Mouse (Mus musculus) intestine, postnatal 0 days (tissue): ENCODE results near the gene Minpp1. TPM values are rescaled to one million over a fixed set of nuclear protein-coding genes. Genes with fewer than 3 reads are reported as not detected.
A peak's percentile ranks its signal among the peaks of the same experiment; 100 is the strongest.
"Not testable (repeated sequence)": the region's sequence is repeated elsewhere in the genome, so short reads cannot be mapped to it uniquely, and the experiment has no call there.

Source experiments
- ATAC-seq: fragments of 200-750 bp; cut with Nextera tagmentation; 2 replicates; pipeline ENCODE4 v1.8.0; 2017; ENCODE audit warnings: mild to moderate bottlenecking, moderate TSS enrichment, moderate library complexity
- H3K27ac ChIP-seq: fragments of 300-500 bp; sonication (generic); 2 replicates; pipeline ENCODE4 v1.5.1; 2014; ENCODE audit warnings: mild to moderate bottlenecking, low read depth, low read length, moderate library complexity
- H3K27me3 ChIP-seq: fragments of 300-500 bp; sonication (generic); replicated peaks from 2 replicates; pipeline ENCODE4 v1.6.1; 2014; ENCODE audit warnings: low read length, mixed read lengths; ENCODE audit not compliant: control insufficient read depth, insufficient read depth
- H3K36me3 ChIP-seq: fragments of 300-500 bp; sonication (generic); 2 replicates; pipeline ENCODE4 v1.6.1; 2014; ENCODE audit warnings: mild to moderate bottlenecking, moderate library complexity; ENCODE audit not compliant: control insufficient read depth, insufficient read depth
- H3K4me1 ChIP-seq: fragments of 300-500 bp; sonication (generic); replicated peaks from 2 replicates; pipeline ENCODE4 v1.6.1; 2014; ENCODE audit warnings: antibody characterized with exemption, low read length, mixed read lengths; ENCODE audit not compliant: control insufficient read depth, insufficient read depth
- H3K4me2 ChIP-seq: fragments of 300-500 bp; sonication (generic); replicated peaks from 2 replicates; pipeline ENCODE4 v1.6.1; 2014; ENCODE audit warnings: low read depth, mild to moderate bottlenecking, moderate library complexity
- H3K4me3 ChIP-seq: fragments of 300-500 bp; sonication (generic); 2 replicates; pipeline ENCODE4 v1.5.1; 2014; ENCODE audit warnings: low read depth, low read length
- H3K9ac ChIP-seq: fragments of 300-500 bp; sonication (generic); 2 replicates; pipeline ENCODE4 v1.6.1; 2014; ENCODE audit warnings: mild to moderate bottlenecking, low read depth, low read length
- H3K9me3 ChIP-seq: fragments of 300-500 bp; sonication (generic); 2 replicates; pipeline ENCODE4 v1.6.1; 2016; ENCODE audit warnings: mixed run types; ENCODE audit not compliant: control insufficient read depth
- CTCF ChIP-seq: sonication (generic); IDR thresholded peaks from 2 replicates; pipeline ENCODE4 v1.5.1; 2016; ENCODE audit warnings: low read depth, mild to moderate bottlenecking, control low read depth, antibody characterized with exemption, moderate library complexity
- WGBS: fragments of 180-500 bp; shearing (Covaris S2); extraction: QIAGEN DNeasy Blood & Tissue Kit; methylation state at CpG from one replicate; pipeline ENCODE4 v1.1.7; 2014; 5-methylcytosine and 5-hydroxymethylcytosine counted together
- polyA plus RNA-seq: library from polyadenylated mRNA; unstranded; fragments of >200 nt; fragmentation: Nextera tagmentation; extraction: Ambion mirVana; gene quantifications from 2 replicates; pipeline ENCODE4 v1.2.1, GENCODE M21; 2015

Minpp1 gene
- polyA plus RNA-seq, 1 experiment from 2014 or later: 62.3 TPM

- not testable (repeated sequence) for H3K36me3 ChIP-seq, H3K9me3 ChIP-seq, H3K27me3 ChIP-seq, H3K4me1 ChIP-seq
- ATAC-seq: peak; percentile 80
- peak overlapping the region; percentile 65 for H3K9ac ChIP-seq
- H3K4me2 ChIP-seq: peak overlapping the region; percentile 80
- under 1% methylated on average over 45 of the region's 47 CpGs for WGBS
- TF ChIP-seq CTCF: peak; percentile 75
- peak overlapping the region; percentile 60 for H3K4me3 ChIP-seq
- H3K27ac ChIP-seq: peak overlapping the region; percentile 92
Observed at GRCm38 (mm10) chr19:32486106-32486724, 646 bp downstream of the Minpp1 start.

- ATAC-seq: no peak
- H3K4me1 ChIP-seq: peaks cover 7% of the 10 kb centered on the region; the same call in 1 of the 2 replicates
- peak overlapping the region; percentile 60 for H3K4me3 ChIP-seq
- H3K27me3 ChIP-seq: no peaks in the 10 kb centered on the region
- H3K9me3 ChIP-seq: no peaks in the 10 kb centered on the region
- H3K27ac ChIP-seq: no peak overlapping the region
- peak overlapping the region; percentile 80 for H3K4me2 ChIP-seq
- 54% methylated on average over 8 of the region's 8 CpGs for WGBS
- TF ChIP-seq CTCF: no peak
- 0 out of 2 replicates have a peak overlapping the region, but pooled peaks have one; percentile 18 for H3K9ac ChIP-seq
- peaks cover 10% of the 10 kb centered on the region for H3K36me3 ChIP-seq
Observed at GRCm38 (mm10) chr19:32487595-32488255, 2.2 kb downstream of the Minpp1 start.

GRCm38 (mm10) chr19:32489166-32489895 lies 3.8 kb downstream of the Minpp1 start:
- no peak for TF ChIP-seq CTCF
- no peak overlapping the region for H3K9ac ChIP-seq
- H3K36me3 ChIP-seq: peaks cover 20% of the 10 kb centered on the region
- no peaks in the 10 kb centered on the region for H3K27me3 ChIP-seq
- no peak overlapping the region for H3K4me3 ChIP-seq
- ATAC-seq: no peak
- no peaks in the 10 kb centered on the region for H3K9me3 ChIP-seq
- peak overlapping the region; percentile 30; the same call in 1 of the 2 replicates for H3K4me2 ChIP-seq
- H3K4me1 ChIP-seq: peaks cover 7% of the 10 kb centered on the region; the same call in 1 of the 2 replicates
- no peak overlapping the region for H3K27ac ChIP-seq
- 87% methylated on average over 12 of the region's 12 CpGs for WGBS

GRCm38 (mm10) chr19:32490976-32491375 lies 5.4 kb downstream of the Minpp1 start:
- Histone ChIP-seq H3K4me1 (no peaks in the 10 kb centered on the region), H3K27ac (peak overlapping the region; percentile 35; the same call in 1 of the 2 replicates), H3K27me3 (no peaks in the 10 kb centered on the region), H3K9ac (no peak overlapping the region; the same call in 1 of the 2 replicates), H3K9me3 (no peaks in the 10 kb centered on the region), H3K4me2 (peak overlapping the region; percentile 9; the same call in 1 of the 2 replicates), H3K4me3 (no peak overlapping the region), H3K36me3 (peaks cover 37% of the 10 kb centered on the region)
- no peak for ATAC-seq
- 89% methylated on average over 2 of the region's 2 CpGs for WGBS
- no peak for TF ChIP-seq CTCF

- peaks cover 38% of the 10 kb centered on the region for H3K36me3 ChIP-seq
- over 99% methylated on average over 3 of the region's 3 CpGs for WGBS
- H3K27ac ChIP-seq: no peak overlapping the region
- TF ChIP-seq CTCF: 0 out of 2 replicates have a peak, but pooled peaks have one; percentile 19
- no peaks in the 10 kb centered on the region for H3K9me3 ChIP-seq
- no peak overlapping the region for H3K4me2 ChIP-seq
- no peak overlapping the region for H3K9ac ChIP-seq
- no peaks in the 10 kb centered on the region for H3K27me3 ChIP-seq
- ATAC-seq: no peak
- no peaks in the 10 kb centered on the region for H3K4me1 ChIP-seq
- no peak overlapping the region for H3K4me3 ChIP-seq
Observed at GRCm38 (mm10) chr19:32492339-32492738, 6.8 kb downstream of the Minpp1 start.

GRCm38 (mm10) chr19:32492981-32493380 lies 7.4 kb downstream of the Minpp1 start:
- no peak for TF ChIP-seq CTCF
- no peaks in the 10 kb centered on the region for H3K27me3 ChIP-seq

More at GRCm38 (mm10) chr19:32492981-32493380, 7.4 kb downstream of the Minpp1 start:
- Histone ChIP-seq H3K9me3 (no peaks in the 10 kb centered on the region), H3K4me3 (no peak overlapping the region), H3K36me3 (peaks cover 38% of the 10 kb centered on the region), H3K4me1 (no peaks in the 10 kb centered on the region), H3K9ac (no peak overlapping the region), H3K27ac (no peak overlapping the region), H3K4me2 (no peak overlapping the region)
- no peak for ATAC-seq
- WGBS: 89% methylated on average over 5 of the region's 5 CpGs
